Mouse (Mus musculus) limb, embryonic 10.5 days (tissue): ENCODE measurements at regions not wholly inside any gene's neighbourhood (a gene's known extent, or its start where the extent isn't known, plus 50 kb on each side); places are given as distances from the start of the nearest gene placed in this dataset.

Experiments
- DNase-seq: peaks from one replicate; pipeline ENCODE4 v3.0.0-alpha.2; 2017; ENCODE audit warnings: low spot score
- H3K27ac ChIP-seq: fragments of 300-500 bp; sonication (generic); 2 replicates; pipeline ENCODE4 v1.5.1; 2016; ENCODE audit warnings: mild to moderate bottlenecking
- H3K27me3 ChIP-seq: fragments of 300-500 bp; sonication (generic); 2 replicates; pipeline ENCODE4 v1.6.1; 2016; ENCODE audit warnings: low read depth, mild to moderate bottlenecking; ENCODE audit not compliant: poor library complexity, severe bottlenecking
- H3K36me3 ChIP-seq: fragments of 300-500 bp; sonication (generic); 2 replicates; pipeline ENCODE4 v1.6.1; 2016; ENCODE audit warnings: mild to moderate bottlenecking, moderate library complexity
- H3K4me1 ChIP-seq: fragments of 300-500 bp; sonication (generic); 2 replicates; pipeline ENCODE4 v1.6.1; 2016
- H3K4me3 ChIP-seq: fragments of 300-500 bp; sonication (generic); 2 replicates; pipeline ENCODE4 v1.5.1; 2016; ENCODE audit warnings: mild to moderate bottlenecking, moderate library complexity
- H3K9me3 ChIP-seq: fragments of 300-500 bp; sonication (generic); replicated peaks from 2 replicates; pipeline ENCODE4 v1.6.1; 2016; ENCODE audit warnings: mild to moderate bottlenecking
- whole genome bisulfite sequencing: fragments of 180-500 bp; shearing (Covaris S2); methylation state at CpG from one replicate; pipeline ENCODE4 v1.1.7; 2016; 5-methylcytosine and 5-hydroxymethylcytosine counted together

DNA sequence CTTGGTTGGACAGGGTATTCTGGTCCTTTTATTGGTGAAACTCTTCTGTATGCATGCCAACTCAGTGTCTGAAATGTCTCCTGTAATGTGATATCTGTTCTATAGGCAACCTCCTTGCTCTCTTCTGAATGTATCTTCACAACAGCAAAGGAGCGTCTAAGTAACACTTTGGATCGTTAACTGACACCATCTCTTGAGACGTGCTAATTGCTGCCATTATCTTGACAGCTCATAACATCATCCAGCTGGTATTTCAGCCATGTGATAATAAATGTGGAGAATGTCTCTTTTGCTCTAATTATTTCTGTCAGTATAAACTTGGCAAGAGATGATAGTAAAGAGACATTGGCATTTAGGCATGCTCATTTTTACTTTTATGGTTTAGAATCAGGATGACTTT lies 68.8 kb upstream of the Col8a1 start:
- H3K36me3 ChIP-seq = no peaks in the 10 kb centered on the region
- H3K27me3 ChIP-seq = no peaks in the 10 kb centered on the region
- WGBS = 46% methylated on average over 3 of the region's 3 CpGs
- no peaks in the 10 kb centered on the region for H3K9me3 ChIP-seq
- DNase-seq = no peak
- no peak overlapping the region for H3K27ac ChIP-seq
- H3K4me1 ChIP-seq = no peaks in the 10 kb centered on the region
- H3K4me3 ChIP-seq = no peak overlapping the region

DNA sequence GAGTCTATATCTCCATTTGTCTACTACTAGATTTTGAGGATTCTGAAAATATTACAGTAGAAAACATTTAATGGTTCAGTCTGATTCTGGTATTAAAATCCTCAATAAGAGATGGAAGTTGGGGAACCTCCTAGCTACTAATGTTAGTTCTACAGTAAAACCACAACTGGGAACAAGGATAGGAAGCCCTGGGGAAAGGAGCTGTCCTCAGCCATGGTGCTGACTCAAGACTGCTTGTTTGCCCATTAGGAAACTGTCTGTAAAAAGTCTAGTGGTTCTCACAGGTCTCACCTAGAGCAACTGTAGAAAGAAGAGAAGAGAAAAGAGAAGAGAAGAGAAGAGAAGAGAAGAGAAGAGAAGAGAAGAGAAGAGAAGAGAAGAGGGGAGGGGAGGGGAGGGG lies 90.9 kb upstream of the Col8a1 start:
- no peaks in the 10 kb centered on the region for H3K36me3 ChIP-seq
- no peak overlapping the region for H3K4me3 ChIP-seq
- H3K27me3 ChIP-seq = no peaks in the 10 kb centered on the region
- peak; percentile 58 for DNase-seq
- no peaks in the 10 kb centered on the region for H3K9me3 ChIP-seq
- H3K27ac ChIP-seq = no peak overlapping the region
- H3K4me1 ChIP-seq = no peaks in the 10 kb centered on the region

DNA sequence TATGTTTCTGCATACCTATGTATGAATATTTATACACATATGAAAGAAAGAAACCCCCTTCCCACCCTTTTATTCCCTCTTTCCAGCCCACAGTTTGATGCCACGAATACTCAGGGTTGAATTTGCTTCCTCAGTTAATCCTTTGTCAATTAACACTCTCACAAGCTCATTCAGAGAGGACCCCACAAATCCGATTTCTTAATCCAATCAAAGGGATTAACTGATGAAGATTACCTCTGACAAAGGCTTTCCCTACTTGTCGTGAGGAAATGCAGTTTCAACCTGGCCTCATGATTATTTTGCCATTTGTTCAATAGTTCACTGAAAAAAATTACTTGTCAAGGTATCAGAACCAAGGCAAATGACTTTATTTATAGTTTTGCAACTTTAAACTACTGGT lies 91.8 kb upstream of the Col8a1 start:
- Histone ChIP-seq H3K27me3 (no peaks in the 10 kb centered on the region), H3K27ac (no peak overlapping the region), H3K36me3 (no peaks in the 10 kb centered on the region), H3K4me1 (no peaks in the 10 kb centered on the region), H3K4me3 (no peak overlapping the region), H3K9me3 (no peaks in the 10 kb centered on the region)
- 55% methylated on average over 3 of the region's 3 CpGs for WGBS
- no peak for DNase-seq

DNA sequence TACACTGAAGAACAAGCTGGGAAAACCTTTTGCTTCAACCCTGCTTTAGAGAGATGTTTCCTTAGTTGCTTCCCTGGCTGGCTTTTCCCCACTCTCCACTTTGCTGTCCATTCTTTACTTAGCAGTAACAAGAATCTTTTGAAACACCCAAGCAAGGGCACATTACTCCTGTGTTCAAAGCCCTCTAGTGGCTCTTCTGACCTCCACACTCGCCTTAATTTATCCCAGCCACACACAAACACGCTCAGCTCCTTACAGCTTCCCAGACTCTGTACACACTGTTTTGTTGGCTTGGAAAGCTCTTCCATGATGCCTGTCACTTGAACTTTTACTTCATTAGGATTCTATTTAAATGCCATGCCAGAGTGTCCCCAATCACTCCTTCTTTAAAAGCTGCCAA lies 97.3 kb upstream of the Col8a1 start:
- Histone ChIP-seq H3K36me3 (no peaks in the 10 kb centered on the region), H3K27me3 (no peaks in the 10 kb centered on the region), H3K4me1 (no peaks in the 10 kb centered on the region), H3K9me3 (no peaks in the 10 kb centered on the region), H3K27ac (no peak overlapping the region), H3K4me3 (no peak overlapping the region)
- no peak for DNase-seq
- 53% methylated on average over 2 of the region's 2 CpGs for WGBS

DNA sequence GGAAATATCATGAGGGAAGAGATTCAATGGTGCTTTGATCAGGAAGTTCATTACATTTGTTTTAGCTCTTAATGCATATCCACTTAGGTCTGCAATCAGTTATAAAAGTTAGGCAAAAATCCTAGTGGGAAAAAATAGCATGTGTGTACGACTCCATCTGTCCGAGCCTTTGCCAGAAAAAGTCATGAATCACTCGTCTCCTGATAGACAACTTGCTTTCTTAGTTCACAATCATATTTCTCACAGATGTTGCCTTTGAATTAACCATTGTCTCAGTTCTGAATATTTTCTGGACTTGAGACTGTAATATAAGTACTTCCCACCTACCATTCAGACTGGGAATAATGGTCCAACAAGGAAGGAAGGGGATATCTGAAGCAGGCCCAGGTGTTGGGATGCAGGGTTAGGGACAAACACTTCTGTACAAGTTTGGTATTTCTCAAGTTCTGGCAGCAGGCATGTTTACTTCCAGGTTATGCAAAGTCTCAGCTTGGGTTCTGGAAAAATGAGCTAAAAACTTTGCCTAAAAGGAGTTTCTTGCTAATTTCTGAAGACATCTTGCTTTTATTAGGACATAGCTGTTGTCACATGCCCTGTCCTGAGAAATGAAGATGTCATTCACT lies 98.4 kb upstream of the Col8a1 start:
- no peaks in the 10 kb centered on the region; the same call in 1 of the 2 replicates for H3K4me1 ChIP-seq
- no peaks in the 10 kb centered on the region for H3K36me3 ChIP-seq
- no peak for DNase-seq
- WGBS = 94% methylated on average over 3 of the region's 3 CpGs
- no peak overlapping the region for H3K27ac ChIP-seq
- no peaks in the 10 kb centered on the region for H3K27me3 ChIP-seq
- H3K4me3 ChIP-seq = no peak overlapping the region
- no peaks in the 10 kb centered on the region for H3K9me3 ChIP-seq

DNA sequence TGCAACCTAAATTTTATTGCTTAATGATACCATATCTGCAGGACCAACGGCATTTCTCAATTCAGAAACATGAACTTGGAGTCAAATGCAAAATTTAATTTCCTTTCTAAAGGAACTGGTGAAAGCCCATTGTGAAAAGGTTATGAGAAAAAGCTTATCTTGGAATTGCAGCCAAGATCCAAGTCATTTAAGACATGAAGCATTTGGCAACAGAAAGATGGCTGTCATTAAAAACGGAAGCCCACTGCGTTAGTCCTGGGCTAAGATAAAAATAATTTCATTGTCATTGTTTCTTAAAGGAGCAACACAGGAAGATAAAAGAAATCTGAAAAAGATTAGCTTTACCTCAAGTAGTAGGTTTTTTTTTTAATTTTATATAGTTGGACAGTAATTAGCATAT lies 99.2 kb upstream of the Col8a1 start:
- Histone ChIP-seq H3K4me1 (peaks cover 8% of the 10 kb centered on the region), H3K36me3 (no peaks in the 10 kb centered on the region), H3K4me3 (no peak overlapping the region), H3K9me3 (no peaks in the 10 kb centered on the region), H3K27me3 (no peaks in the 10 kb centered on the region), H3K27ac (no peak overlapping the region)
- WGBS = 92% methylated on average over 3 of the region's 3 CpGs
- no peak for DNase-seq

DNA sequence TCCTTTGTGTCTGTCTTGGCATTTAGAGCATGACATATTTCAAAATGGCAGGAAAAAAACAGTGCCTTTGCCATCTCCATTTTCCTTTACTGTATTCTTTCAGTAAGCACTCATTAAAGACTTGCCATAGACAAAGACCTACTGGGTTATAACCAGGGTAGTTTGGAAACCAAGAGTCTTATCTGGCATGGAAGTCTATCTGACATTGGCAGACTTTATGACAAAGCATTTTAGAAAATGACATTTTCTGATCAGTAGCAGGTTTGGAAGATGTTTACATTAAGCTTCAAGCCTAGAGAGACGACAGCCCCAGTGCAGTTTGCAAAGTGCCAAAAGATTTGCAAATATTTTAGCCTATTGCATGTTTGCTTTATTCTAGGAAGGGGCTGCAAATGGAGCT lies 102.5 kb upstream of the Col8a1 start:
- Histone ChIP-seq H3K4me1 (peaks cover 12% of the 10 kb centered on the region), H3K27me3 (no peaks in the 10 kb centered on the region), H3K27ac (no peak overlapping the region), H3K36me3 (no peaks in the 10 kb centered on the region), H3K9me3 (no peaks in the 10 kb centered on the region), H3K4me3 (no peak overlapping the region)
- no peak for DNase-seq
- WGBS = 59% methylated on average over 1 of the region's 1 CpGs

DNA sequence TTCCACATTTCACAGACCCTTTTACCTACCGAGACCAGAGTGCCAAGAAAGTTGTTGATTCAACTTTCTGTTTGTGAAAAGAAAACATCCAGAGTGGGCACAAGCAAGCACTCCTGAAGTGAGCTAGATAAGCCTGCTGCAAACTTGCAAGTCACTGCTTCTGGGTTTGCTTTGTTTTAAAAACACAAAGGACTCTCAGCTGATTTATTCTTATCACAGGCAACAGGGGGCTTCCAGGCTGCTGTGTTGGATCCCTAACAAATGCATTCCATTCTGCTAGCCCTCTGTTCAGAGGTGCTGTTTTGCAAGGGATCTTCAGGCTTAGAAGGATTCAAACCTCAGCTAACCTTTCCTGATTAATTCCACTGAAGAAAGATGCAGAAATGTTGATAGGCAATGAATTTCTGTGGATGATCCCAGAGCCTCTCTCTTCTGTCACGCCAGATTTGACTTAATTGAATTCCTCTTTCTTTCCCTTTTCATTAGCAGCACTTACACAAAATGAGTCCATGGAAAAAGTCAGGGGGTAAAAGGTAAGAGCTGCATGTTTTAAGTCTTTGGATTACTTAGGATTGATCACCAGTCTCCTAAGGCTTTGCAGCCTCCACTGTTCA lies 103.7 kb upstream of the Col8a1 start:
- Histone ChIP-seq H3K27me3 (no peaks in the 10 kb centered on the region), H3K4me3 (no peak overlapping the region), H3K4me1 (peaks cover 12% of the 10 kb centered on the region), H3K27ac (no peak overlapping the region), H3K9me3 (no peaks in the 10 kb centered on the region), H3K36me3 (no peaks in the 10 kb centered on the region)
- DNase-seq = no peak
- WGBS = 12% methylated on average over 2 of the region's 2 CpGs

DNA sequence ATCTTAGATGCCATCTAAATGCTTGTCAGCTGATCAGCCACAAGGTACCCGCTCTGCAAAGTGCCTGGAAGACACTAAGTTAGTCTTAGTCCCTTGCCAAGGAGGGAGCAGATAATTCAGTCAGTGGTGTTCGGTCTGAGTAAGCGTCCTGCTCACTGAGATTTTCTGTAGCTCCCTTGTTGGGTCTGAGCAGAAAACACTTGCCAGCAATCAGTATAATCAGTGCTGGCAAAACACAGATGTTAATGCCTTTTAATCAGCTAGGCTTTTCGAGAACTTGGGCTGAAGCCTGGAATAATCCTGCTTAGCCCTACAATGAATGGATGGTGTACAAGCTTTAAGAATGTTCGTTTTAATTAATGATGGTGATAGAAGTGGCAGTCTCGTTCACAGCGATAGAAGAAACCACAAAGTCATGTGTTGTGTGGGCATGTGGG lies 104.2 kb upstream of the Col8a1 start:
- Histone ChIP-seq H3K4me3 (no peak overlapping the region), H3K36me3 (no peaks in the 10 kb centered on the region), H3K27ac (no peak overlapping the region), H3K27me3 (no peaks in the 10 kb centered on the region), H3K4me1 (peaks cover 12% of the 10 kb centered on the region), H3K9me3 (no peaks in the 10 kb centered on the region)
- DNase-seq = no peak
- WGBS = 53% methylated on average over 7 of the region's 7 CpGs

DNA sequence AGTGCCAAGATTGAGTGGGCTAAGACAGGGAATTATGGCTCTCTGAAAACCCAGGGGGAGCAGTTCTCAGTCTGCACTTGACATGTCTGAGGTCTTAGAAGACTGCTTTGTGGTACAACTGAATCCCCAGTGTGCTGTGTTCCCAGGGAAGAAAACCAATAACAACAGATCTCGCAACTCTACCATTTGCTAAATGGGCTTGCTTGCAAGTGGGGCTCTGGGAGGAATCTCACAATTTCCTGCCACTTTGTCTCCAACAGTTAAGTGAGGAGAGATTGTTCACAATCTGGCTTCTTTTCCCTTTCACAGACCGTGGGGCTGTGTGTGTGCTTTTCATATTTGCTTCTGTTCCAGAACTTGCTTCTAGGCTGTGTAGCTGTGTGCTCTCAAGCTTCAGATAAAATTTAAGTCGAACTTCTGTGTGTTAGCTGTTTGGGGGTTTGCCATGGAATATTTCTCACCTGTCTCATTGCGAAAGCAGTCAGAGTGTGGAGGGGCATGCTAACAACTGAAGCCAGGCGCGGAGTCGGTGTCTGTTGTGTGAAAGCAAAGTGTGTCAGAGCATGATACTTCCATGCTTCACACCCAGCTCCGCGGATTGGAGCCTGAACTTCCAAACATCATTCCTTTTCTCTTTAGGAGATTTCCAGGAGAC lies 108.8 kb upstream of the Col8a1 start:
- Histone ChIP-seq H3K27ac (no peak overlapping the region), H3K36me3 (no peaks in the 10 kb centered on the region), H3K4me3 (no peak overlapping the region), H3K9me3 (no peaks in the 10 kb centered on the region), H3K27me3 (no peaks in the 10 kb centered on the region), H3K4me1 (peaks cover 9% of the 10 kb centered on the region)
- DNase-seq = no peak
- WGBS = 83% methylated on average over 9 of the region's 9 CpGs

DNA sequence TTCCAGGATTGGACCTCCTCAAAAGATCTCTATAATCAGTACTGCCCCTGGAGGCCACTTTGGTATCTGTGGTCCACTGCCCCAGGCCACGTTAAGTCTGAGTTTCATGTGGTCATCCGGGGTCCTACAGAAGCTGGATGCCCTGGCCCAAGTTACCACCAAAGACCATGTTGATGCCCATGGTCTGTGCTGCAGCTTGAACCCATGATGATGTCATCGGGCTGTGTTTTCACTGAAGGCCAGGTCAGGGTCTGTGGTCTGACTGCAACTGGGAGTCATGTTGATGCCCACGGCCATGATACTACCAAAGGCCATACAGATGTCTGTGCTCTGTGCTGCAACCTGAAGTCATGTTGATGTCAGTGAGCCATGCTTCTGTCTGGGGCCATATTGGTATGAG lies 122.3 kb upstream of the Col8a1 start:
- H3K36me3 ChIP-seq = no peaks in the 10 kb centered on the region

DNA sequence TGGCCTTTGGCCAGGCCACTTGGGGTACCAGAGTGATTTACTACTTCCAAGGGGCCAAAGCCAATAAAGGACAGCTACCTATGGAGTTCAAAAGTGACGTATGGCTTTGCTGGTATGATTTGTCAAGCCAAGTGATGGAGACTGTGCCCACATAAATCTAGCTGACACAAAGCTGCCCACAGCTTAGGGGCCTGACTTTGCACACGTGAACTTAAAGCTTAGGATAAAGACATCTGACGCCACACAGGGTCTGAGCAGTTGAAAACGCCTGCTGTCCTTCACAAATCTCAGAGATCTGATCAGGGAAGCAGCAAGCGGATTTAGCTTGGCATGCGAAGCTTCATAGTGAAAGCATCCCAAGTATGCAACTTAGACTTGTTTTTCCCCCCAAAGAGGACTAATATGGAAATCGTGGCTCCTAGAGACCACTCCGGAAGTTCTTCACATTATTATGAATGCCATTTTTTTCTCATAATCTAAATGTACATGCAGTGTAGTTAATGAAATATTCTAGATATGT lies 127.1 kb upstream of the Col8a1 start:
- 68% methylated on average over 8 of the region's 8 CpGs for WGBS
- H3K9me3 ChIP-seq = no peaks in the 10 kb centered on the region
- no peaks in the 10 kb centered on the region for H3K36me3 ChIP-seq
- no peak for DNase-seq
- no peaks in the 10 kb centered on the region for H3K27me3 ChIP-seq
- no peak overlapping the region for H3K27ac ChIP-seq
- no peak overlapping the region for H3K4me3 ChIP-seq
- peaks cover 4% of the 10 kb centered on the region for H3K4me1 ChIP-seq

More for the DNA sequence above, 122.3 kb upstream of the Col8a1 start:
- no peak for DNase-seq
- H3K4me1 ChIP-seq = peaks cover 4% of the 10 kb centered on the region
- no peaks in the 10 kb centered on the region for H3K9me3 ChIP-seq
- no peaks in the 10 kb centered on the region for H3K27me3 ChIP-seq
- 93% methylated on average over 4 of the region's 4 CpGs for WGBS
- no peak overlapping the region for H3K27ac ChIP-seq
- H3K4me3 ChIP-seq = no peak overlapping the region

DNA sequence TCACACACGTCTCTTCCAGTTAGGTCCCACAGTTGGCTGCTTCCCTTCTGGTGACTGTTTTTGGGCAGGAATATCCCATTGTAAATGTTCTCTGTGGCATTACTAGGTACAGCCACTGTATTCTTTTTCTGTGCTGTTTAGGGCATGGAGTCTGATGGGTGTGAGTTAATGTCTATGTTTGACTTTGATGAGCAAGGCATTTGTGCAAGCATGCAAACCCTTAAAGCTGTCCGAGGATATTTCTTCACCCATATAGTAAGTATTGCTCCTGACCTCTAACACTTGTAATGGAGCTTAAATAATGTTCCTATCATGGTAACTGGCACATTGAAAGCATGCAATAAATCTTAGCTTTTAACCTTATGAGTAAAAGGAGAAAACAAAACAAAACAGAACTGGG lies 133.6 kb upstream of the Col8a1 start:
- Histone ChIP-seq H3K36me3 (no peaks in the 10 kb centered on the region), H3K4me3 (no peak overlapping the region), H3K27me3 (no peaks in the 10 kb centered on the region), H3K9me3 (no peaks in the 10 kb centered on the region), H3K4me1 (no peaks in the 10 kb centered on the region), H3K27ac (no peak overlapping the region)
- WGBS = 86% methylated on average over 2 of the region's 2 CpGs
- no peak for DNase-seq
